Mouse (Mus musculus): ENCODE data around the gene Tnip3. TPM values are rescaled to one million over a fixed set of nuclear protein-coding genes. Genes with fewer than 3 reads are reported as not detected.

Gene Tnip3
- polyA plus RNA-seq, 1 experiment from 2014 or later, result 1.1 TPM

GRCm38 (mm10) chr6:65670981-65671411 is 145.9 kb downstream of the Tnip3 start:
- H3K36me3 ChIP-seq (ENCODE audit: insufficient read depth), result no peaks in the 10 kb centered on the region
- under 1% methylated on average over 21 of the region's 21 CpGs for WGBS
- peak overlapping the region; percentile 65 for H3K4me3 ChIP-seq (ENCODE audit: low read depth, low read length)
- peak overlapping the region; percentile 92 for H3K4me2 ChIP-seq
- H3K4me1 ChIP-seq (ENCODE audit: insufficient read depth), result no peaks in the 10 kb centered on the region; the same call in 1 of the 2 replicates
- H3K9ac ChIP-seq, result peak overlapping the region; percentile 67
- TF ChIP-seq CTCF (IDR thresholded peaks at IDR 0.05; ENCODE audit: low read depth), result no peak
- H3K27me3 ChIP-seq (ENCODE audit: insufficient read depth, low read length), result no peaks in the 10 kb centered on the region
- ATAC-seq (ENCODE audit: insufficient read depth) (peak; percentile 41), DNase-seq (peak; percentile 68)
- H3K27ac ChIP-seq (ENCODE audit: low read depth), result peak overlapping the region; percentile 50; the same call in 1 of the 2 replicates
- no peaks in the 10 kb centered on the region for H3K9me3 ChIP-seq (ENCODE audit: low read depth, low read length)

GRCm38 (mm10) chr6:65671451-65671850 is 146.3 kb downstream of the Tnip3 start, which contains the start of gene Ndnf:
Gene Ndnf, plus strand, starts transcription at chr6:65671590.
- 1% methylated on average over 35 of the region's 45 CpGs for WGBS
- H3K27ac ChIP-seq (ENCODE audit: low read depth), result peak within 1 kb of the TSS; percentile 76; the same call in 1 of the 2 replicates

DNA sequence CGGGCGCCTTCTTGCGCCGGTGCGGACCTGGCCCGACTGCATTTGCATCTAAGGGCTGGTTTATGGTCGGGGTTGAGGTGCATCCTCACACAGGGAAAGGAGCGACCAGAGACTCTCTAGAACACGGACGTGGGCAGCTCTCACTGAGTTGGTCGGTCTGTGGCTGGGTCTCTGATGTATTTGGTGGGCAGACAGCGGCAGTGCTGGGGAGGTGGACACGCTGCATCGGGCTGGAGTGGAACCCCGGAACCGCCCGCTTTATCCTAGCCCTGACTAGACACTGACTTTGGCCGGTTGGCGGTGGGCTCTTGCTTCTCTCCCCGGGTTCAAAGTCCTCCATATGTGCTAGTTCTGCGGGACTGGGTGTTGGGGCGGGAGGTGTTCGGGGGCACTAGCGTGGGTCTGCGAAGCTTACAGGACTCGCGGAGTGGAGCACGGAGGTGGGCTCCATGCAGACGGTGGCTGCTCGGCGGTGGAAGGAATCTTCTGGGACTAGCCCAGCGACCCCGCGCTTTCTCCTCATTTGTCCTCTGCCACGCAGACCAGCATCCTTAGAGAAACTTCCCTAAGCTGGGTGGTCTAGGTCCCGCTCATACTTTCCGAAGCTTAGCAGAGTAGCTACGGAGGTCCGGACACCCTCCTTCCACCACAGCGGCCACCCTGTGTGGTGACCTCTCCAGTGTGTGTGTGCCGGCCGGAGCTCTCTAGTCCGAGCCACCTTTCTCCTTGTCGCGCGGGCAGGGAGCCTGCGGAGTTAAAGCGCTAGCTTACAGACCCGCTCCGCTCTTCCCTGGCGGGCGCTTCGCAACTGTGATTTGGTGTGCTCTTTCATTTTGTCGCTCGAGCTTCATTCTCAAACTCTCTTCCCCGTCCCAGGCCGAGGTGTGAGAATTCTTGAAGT is 147.3 kb downstream of the Tnip3 start:
- no peak for TF ChIP-seq CTCF (IDR thresholded peaks at IDR 0.05; ENCODE audit: low read depth)
- H3K27ac ChIP-seq (ENCODE audit: low read depth), result peak overlapping the region; percentile 18; the same call in 1 of the 2 replicates
- no peaks in the 10 kb centered on the region for H3K27me3 ChIP-seq (ENCODE audit: insufficient read depth, low read length)
- H3K4me2 ChIP-seq, result peak overlapping the region; percentile 92
- peak; percentile 50 for ATAC-seq (ENCODE audit: insufficient read depth)
- peak; percentile 74 for DNase-seq
- H3K9ac ChIP-seq, result peak overlapping the region; percentile 67
- no peaks in the 10 kb centered on the region; the same call in 1 of the 2 replicates for H3K4me1 ChIP-seq (ENCODE audit: insufficient read depth)
- H3K9me3 ChIP-seq (ENCODE audit: low read depth, low read length), result no peaks in the 10 kb centered on the region
- H3K4me3 ChIP-seq (ENCODE audit: low read depth, low read length), result peak overlapping the region; percentile 65
- WGBS, result under 1% methylated on average over 57 of the region's 57 CpGs
- H3K36me3 ChIP-seq (ENCODE audit: insufficient read depth), result no peaks in the 10 kb centered on the region

More at GRCm38 (mm10) chr6:65671451-65671850, 146.3 kb downstream of the Tnip3 start, which contains the start of gene Ndnf:
- peak; percentile 94 for ATAC-seq (ENCODE audit: insufficient read depth)
- H3K27me3 ChIP-seq (ENCODE audit: insufficient read depth, low read length), result no peaks in the 10 kb centered on the region
- peak; percentile 86 for DNase-seq
- H3K9me3 ChIP-seq (ENCODE audit: low read depth, low read length), result no peaks in the 10 kb centered on the region
- H3K4me3 ChIP-seq (ENCODE audit: low read depth, low read length), result peak within 1 kb of the TSS; percentile 65
- no peak for TF ChIP-seq CTCF (IDR thresholded peaks at IDR 0.05; ENCODE audit: low read depth)
- no peaks in the 10 kb centered on the region for H3K36me3 ChIP-seq (ENCODE audit: insufficient read depth)
- H3K4me2 ChIP-seq, result peak within 1 kb of the TSS; percentile 92
- H3K4me1 ChIP-seq (ENCODE audit: insufficient read depth), result no peaks in the 10 kb centered on the region; the same call in 1 of the 2 replicates
- H3K9ac ChIP-seq, result peak within 1 kb of the TSS; percentile 67

Other genes starting within 250 kb of the Tnip3 start
- 0.34 and 0.72 TPM in 2 replicates for gene C130060K24Rik, start 144.2 kb upstream of the Tnip3 start, polyA plus RNA-seq (2014; fragmentation: Nextera tagmentation; extraction: Ambion mirVana)
- gene Ndnf, start 146.3 kb downstream of the Tnip3 start, polyA plus RNA-seq (2014; fragmentation: Nextera tagmentation; extraction: Ambion mirVana), result 38.5 and 40.8 TPM in 2 replicates